Mouse (Mus musculus) heart, embryonic 16.5 days (tissue): ENCODE measurements around the gene Auts2. TPM values are rescaled to one million over a fixed set of nuclear protein-coding genes. Genes with fewer than 3 reads are reported as not detected.
A peak's percentile ranks its signal among the peaks of the same experiment; 100 is the strongest.

ENCODE experiments used
- ATAC-seq: fragments of 200-750 bp; cut with Nextera tagmentation; replicated peaks from 2 replicates; pipeline ENCODE4 v1.8.0; 2017; ENCODE audit warnings: moderate number of reproducible peaks; ENCODE audit not compliant: insufficient read depth, low FRiP score; ENCODE audit errors: extremely low read depth
- H3K27ac ChIP-seq: fragments of 300-500 bp; sonication (generic); 2 replicates; pipeline ENCODE4 v1.5.1; 2014; ENCODE audit warnings: mild to moderate bottlenecking, low read length, control low read depth, moderate library complexity
- H3K27me3 ChIP-seq: fragments of 300-500 bp; sonication (generic); 2 replicates; pipeline ENCODE4 v1.6.1; 2014; ENCODE audit warnings: low read length, mixed read lengths; ENCODE audit not compliant: control insufficient read depth, insufficient read depth
- H3K36me3 ChIP-seq: fragments of 300-500 bp; sonication (generic); 2 replicates; pipeline ENCODE4 v1.6.1; 2014; ENCODE audit not compliant: control insufficient read depth, insufficient read depth
- H3K4me1 ChIP-seq: fragments of 300-500 bp; sonication (generic); 2 replicates; pipeline ENCODE4 v1.6.1; 2014; ENCODE audit warnings: low read length, mixed read lengths; ENCODE audit not compliant: control insufficient read depth, insufficient read depth
- H3K4me2 ChIP-seq: fragments of 300-500 bp; sonication (generic); 2 replicates; pipeline ENCODE4 v1.6.1; 2014; ENCODE audit warnings: low read depth, mild to moderate bottlenecking, control low read depth, low read length
- H3K4me3 ChIP-seq: fragments of 300-500 bp; sonication (generic); 2 replicates; pipeline ENCODE4 v1.5.1; 2014; ENCODE audit warnings: mild to moderate bottlenecking, control low read depth, low read length
- H3K9ac ChIP-seq: fragments of 300-500 bp; sonication (generic); 2 replicates; pipeline ENCODE4 v1.6.1; 2014; ENCODE audit warnings: low read length, control low read depth
- H3K9me3 ChIP-seq: fragments of 300-500 bp; sonication (generic); replicated peaks from 2 replicates; pipeline ENCODE4 v1.6.1; 2016; ENCODE audit warnings: low read length; ENCODE audit not compliant: control insufficient read depth
- WGBS: fragments of 180-500 bp; shearing (Covaris S2); extraction: QIAGEN DNeasy Blood & Tissue Kit; methylation state at CpG from one replicate; pipeline ENCODE4 v1.1.7; 2014; 5-methylcytosine and 5-hydroxymethylcytosine counted together
- polyA plus RNA-seq: library from polyadenylated mRNA; unstranded; fragments of >200 nt; fragmentation: Nextera tagmentation; extraction: Ambion mirVana; gene quantifications from 2 replicates; pipeline ENCODE4 v1.2.1, GENCODE M21; 2015

Auts2 gene
- polyA plus RNA-seq, 1 experiment from 2014 or later = 16.3 TPM

GRCm38 (mm10) chr5:132195048-132195533 lies 348.1 kb downstream of the Auts2 start:
- Histone ChIP-seq H3K27ac (peak overlapping the region; percentile 41), H3K36me3 (no peaks in the 10 kb centered on the region), H3K4me1 (peaks cover 19% of the 10 kb centered on the region), H3K4me3 (peak overlapping the region; percentile 9; the same call in 1 of the 2 replicates), H3K9me3 (no peaks in the 10 kb centered on the region), H3K9ac (no peak overlapping the region), H3K27me3 (no peaks in the 10 kb centered on the region), H3K4me2 (peak overlapping the region; percentile 43)
- 24% methylated on average over 6 of the region's 6 CpGs for WGBS
- ATAC-seq = peak; percentile 79

GRCm38 (mm10) chr5:132190190-132190589 lies 353.0 kb downstream of the Auts2 start:
- Histone ChIP-seq H3K27me3 (no peaks in the 10 kb centered on the region), H3K27ac (no peak overlapping the region), H3K4me2 (no peak overlapping the region), H3K4me1 (peaks cover 28% of the 10 kb centered on the region), H3K9ac (no peak overlapping the region), H3K9me3 (no peaks in the 10 kb centered on the region), H3K36me3 (no peaks in the 10 kb centered on the region), H3K4me3 (no peak overlapping the region)
- WGBS = 37% methylated on average over 4 of the region's 4 CpGs
- peak; percentile 37 for ATAC-seq

- Histone ChIP-seq H3K36me3 (no peaks in the 10 kb centered on the region), H3K27me3 (no peaks in the 10 kb centered on the region), H3K9me3 (no peaks in the 10 kb centered on the region), H3K4me2 (no peak overlapping the region; the same call in 1 of the 2 replicates), H3K27ac (peak overlapping the region; percentile 46; the same call in 1 of the 2 replicates), H3K4me1 (peaks cover 23% of the 10 kb centered on the region), H3K4me3 (no peak overlapping the region), H3K9ac (no peak overlapping the region)
- 63% methylated on average over 3 of the region's 3 CpGs for WGBS
- no peak; the same call in 1 of the 2 replicates for ATAC-seq
These were observed 356.5 kb downstream of the Auts2 start for GRCm38 (mm10) chr5:132186659-132187058.

GRCm38 (mm10) chr5:132186221-132186620 lies 356.9 kb downstream of the Auts2 start:
- no peaks in the 10 kb centered on the region for H3K27me3 ChIP-seq
- H3K36me3 ChIP-seq = no peaks in the 10 kb centered on the region
- H3K9me3 ChIP-seq = no peaks in the 10 kb centered on the region
- H3K9ac ChIP-seq = no peak overlapping the region
- no peak overlapping the region for H3K4me3 ChIP-seq
- peaks cover 23% of the 10 kb centered on the region for H3K4me1 ChIP-seq
- WGBS = 56% methylated on average over 7 of the region's 7 CpGs
- 0 out of 2 replicates have a peak, but pooled peaks have one; percentile 32 for ATAC-seq
- peak overlapping the region; percentile 46; the same call in 1 of the 2 replicates for H3K27ac ChIP-seq
- H3K4me2 ChIP-seq = no peak overlapping the region; the same call in 1 of the 2 replicates

GRCm38 (mm10) chr5:132184395-132185095 lies 358.6 kb downstream of the Auts2 start:
- H3K36me3 ChIP-seq = no peaks in the 10 kb centered on the region
- no peak for ATAC-seq
- peaks cover 12% of the 10 kb centered on the region for H3K4me1 ChIP-seq
- no peaks in the 10 kb centered on the region for H3K27me3 ChIP-seq
- no peak overlapping the region for H3K4me2 ChIP-seq
- H3K9ac ChIP-seq = no peak overlapping the region
- WGBS = 73% methylated on average over 4 of the region's 4 CpGs
- no peak overlapping the region for H3K27ac ChIP-seq
- H3K4me3 ChIP-seq = no peak overlapping the region
- no peaks in the 10 kb centered on the region for H3K9me3 ChIP-seq

DNA sequence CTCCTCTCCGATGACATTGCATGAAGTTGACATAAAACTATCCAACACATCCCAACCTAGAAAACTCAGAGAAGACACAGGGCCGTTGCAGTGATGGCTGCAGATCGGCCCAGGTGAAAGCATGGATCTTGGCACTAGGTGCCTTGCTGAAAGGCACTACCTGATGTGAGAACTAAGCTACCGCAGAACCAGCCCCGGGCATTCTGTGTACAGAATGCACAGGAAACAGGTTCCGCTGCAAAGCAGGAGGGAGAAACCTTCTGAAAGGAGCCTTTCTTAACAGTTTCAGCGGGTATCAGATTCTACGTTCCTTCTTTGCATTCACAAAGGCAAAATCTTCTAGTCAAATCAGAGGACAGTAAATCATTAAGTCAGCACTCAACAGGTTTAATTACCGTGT lies 361.1 kb downstream of the Auts2 start:
- WGBS = 83% methylated on average over 9 of the region's 9 CpGs
- Histone ChIP-seq H3K27me3 (no peaks in the 10 kb centered on the region), H3K4me1 (peaks cover 6% of the 10 kb centered on the region), H3K4me3 (no peak overlapping the region), H3K36me3 (no peaks in the 10 kb centered on the region), H3K9ac (no peak overlapping the region), H3K27ac (no peak overlapping the region), H3K9me3 (no peaks in the 10 kb centered on the region), H3K4me2 (no peak overlapping the region)
- ATAC-seq = no peak

DNA sequence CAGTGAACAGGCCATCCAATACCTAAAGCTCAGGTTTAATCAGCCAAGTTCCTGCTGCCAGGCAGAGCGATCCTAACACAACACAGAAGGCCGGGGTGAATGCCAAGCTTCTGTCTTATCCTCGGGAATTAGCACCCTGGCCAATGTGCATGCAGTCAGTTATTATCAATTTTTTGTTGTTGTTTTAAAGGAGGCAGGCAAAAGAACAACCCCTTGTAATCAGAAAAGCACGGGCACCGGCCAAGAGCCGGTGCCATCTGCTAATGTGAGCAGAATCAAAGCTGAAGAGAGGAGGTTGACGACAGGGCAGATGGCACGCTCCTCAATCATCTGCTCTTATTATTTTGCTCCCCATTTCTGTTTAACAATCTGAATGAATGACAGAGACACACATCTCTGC lies 373.1 kb downstream of the Auts2 start:
- ATAC-seq = peak; percentile 65
- Histone ChIP-seq H3K27me3 (no peaks in the 10 kb centered on the region), H3K4me1 (peaks cover 18% of the 10 kb centered on the region; the same call in 1 of the 2 replicates), H3K9me3 (no peaks in the 10 kb centered on the region), H3K36me3 (no peaks in the 10 kb centered on the region), H3K4me3 (no peak overlapping the region), H3K4me2 (peak overlapping the region; percentile 5; the same call in 1 of the 2 replicates), H3K27ac (no peak overlapping the region), H3K9ac (no peak overlapping the region)
- 47% methylated on average over 8 of the region's 8 CpGs for WGBS

GRCm38 (mm10) chr5:132168805-132169204 lies 374.3 kb downstream of the Auts2 start:
- no peak overlapping the region for H3K4me3 ChIP-seq
- H3K9me3 ChIP-seq = no peaks in the 10 kb centered on the region
- H3K36me3 ChIP-seq = no peaks in the 10 kb centered on the region
- no peaks in the 10 kb centered on the region for H3K27me3 ChIP-seq
- H3K4me2 ChIP-seq = no peak overlapping the region
- H3K9ac ChIP-seq = no peak overlapping the region
- no peak overlapping the region for H3K27ac ChIP-seq
- H3K4me1 ChIP-seq = peaks cover 18% of the 10 kb centered on the region; the same call in 1 of the 2 replicates
- ATAC-seq = no peak
- WGBS = 76% methylated on average over 5 of the region's 5 CpGs

DNA sequence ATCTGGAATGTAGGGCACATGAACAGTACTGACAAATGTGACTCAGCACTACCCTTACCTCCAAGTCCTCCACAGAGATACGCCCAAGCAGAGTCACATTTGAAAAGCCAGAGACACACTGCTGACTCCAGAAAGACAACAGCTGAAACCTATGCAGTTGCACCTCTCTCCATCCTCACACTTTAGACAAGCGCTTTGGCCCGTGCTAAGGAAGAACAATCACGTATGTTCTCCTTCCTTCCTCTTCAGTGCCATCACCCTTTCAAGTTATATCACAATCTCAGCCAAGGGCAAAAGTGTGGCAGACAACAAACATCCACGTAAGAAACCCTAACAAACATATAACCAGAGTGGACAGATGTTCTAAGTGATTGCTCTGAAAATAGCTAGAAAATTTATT lies 374.9 kb downstream of the Auts2 start:
- WGBS = 83% methylated on average over 5 of the region's 5 CpGs
- Histone ChIP-seq H3K4me3 (no peak overlapping the region), H3K4me1 (peaks cover 18% of the 10 kb centered on the region; the same call in 1 of the 2 replicates), H3K9me3 (no peaks in the 10 kb centered on the region), H3K27me3 (no peaks in the 10 kb centered on the region), H3K27ac (no peak overlapping the region), H3K4me2 (no peak overlapping the region), H3K36me3 (no peaks in the 10 kb centered on the region), H3K9ac (no peak overlapping the region)
- no peak for ATAC-seq
